Mouse (Mus musculus): ENCODE results near the gene Cldn15. TPM values are rescaled to one million over a fixed set of nuclear protein-coding genes. Genes with fewer than 3 reads are reported as not detected.

The Cldn15 gene
- total RNA-seq, 2 experiments from 2014 or later, result 10.7 to 13.6 TPM

DNA sequence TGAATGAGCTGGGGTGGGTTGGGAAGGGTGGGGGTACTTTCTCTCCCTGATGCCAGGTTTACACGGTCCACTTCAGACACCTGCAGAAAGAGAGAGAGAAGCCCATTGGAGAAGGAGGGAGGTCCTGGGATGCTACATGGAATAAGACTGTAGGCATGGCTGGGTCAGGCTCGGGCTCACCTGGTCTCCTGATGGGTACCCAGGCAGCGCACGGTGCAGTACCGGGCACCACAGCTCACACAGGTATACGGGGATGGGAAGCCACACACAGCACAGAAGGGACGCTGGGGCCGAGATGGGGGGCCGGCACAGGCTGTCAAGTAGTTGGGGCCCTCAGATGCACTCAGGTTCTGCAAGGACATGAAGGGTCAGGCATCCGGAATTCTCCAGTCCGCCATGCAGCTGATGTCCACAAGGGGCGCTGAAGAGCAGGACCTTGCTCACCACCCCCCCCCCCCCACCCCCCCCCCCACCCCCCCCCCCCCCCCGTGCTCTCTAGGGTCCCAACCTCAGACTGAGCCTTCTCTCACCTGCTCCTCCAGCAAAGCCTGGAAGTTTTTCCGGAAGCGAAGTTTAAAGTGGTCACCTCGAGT, 16.0 kb downstream of the Cldn15 start:
- peak; percentile 66 for DNase-seq

DNA sequence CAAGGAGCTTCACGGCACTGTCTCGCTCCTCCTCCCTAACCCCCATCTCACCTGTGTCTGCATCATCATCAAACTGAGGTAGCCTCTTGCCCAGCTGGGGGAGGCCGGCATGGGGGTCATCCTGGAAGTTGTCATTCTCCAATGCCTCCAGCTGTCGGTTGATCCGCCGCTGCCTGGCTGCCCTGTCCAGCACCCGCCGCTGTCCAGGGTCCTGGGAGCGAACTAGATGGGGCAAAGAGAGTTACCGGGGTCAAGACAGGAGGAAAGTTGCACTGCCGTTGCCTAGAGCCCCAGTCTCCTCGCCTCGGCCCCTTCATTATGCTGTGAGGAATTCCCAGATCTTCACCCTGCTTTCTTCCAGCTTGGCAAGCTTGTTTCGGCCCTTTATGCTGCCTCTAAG, 18.4 kb downstream of the Cldn15 start:
- no peak for DNase-seq

DNA sequence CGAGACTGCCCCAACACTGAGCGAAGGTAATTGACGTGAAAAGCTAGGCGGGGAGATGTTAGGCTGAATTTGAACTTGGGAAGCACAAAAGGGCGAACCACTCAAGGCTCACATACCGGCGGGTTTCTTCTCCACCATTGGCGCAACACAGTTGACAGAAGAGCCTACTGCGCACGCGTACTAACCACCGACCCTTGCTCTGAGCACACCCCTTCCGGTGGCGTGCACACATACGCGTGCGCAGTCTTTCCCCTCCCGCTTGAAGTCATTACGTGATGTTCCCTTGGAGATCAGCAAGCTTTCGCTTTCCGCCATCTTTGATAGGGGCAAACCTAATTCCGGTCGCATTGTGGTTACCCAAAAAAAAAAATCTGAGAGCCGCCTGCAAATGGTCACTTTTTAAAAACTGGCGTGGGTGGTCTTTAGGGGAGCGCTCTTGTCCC, 20.3 kb downstream of the Cldn15 start, which contains the start of gene Plod3:
Gene Plod3 (plus strand): TSS at position 325 of the 443 bp plus-strand sequence.
- DNase-seq, result peak; percentile 96

DNA sequence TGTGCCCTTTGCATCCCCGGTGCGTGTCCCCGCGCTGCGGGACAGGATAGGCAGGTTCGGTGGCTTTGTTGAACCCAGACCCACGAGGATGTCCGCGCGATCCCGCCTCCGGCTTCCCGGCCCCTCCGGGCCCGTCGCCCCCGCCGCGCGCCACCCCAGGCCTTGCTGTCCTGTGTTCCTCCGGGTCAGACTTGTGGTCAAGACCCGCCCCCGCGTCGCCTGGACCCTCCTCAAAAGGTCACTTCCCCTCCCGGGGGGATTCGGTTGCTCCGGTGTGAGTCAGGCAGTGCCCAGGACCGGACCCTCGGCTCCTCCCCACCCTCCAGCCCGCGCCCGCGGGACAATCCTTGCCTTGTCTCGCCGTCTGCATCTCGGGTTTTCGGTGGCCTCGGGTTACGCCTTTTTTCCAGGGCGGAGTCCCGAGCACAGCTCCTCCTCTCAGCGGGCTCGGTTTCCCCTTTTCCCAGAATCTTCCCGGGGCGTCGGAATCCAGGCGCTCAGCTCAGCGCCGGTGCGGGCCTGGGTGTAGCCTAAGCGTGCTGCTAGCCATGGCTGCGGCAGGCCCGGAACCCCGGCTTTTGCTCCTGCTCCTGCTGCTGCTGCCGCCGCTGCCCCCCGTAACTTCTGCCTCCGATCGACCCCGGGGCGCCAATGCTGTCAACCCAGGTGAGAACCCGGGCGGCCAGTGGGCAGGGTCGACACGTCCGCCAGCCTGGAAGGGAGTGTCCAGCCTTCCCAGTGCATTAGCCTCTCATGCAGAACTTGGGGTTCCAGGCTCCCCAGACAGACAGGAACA, 20.9 kb downstream of the Cldn15 start:
- peak; percentile 83 for DNase-seq

DNA sequence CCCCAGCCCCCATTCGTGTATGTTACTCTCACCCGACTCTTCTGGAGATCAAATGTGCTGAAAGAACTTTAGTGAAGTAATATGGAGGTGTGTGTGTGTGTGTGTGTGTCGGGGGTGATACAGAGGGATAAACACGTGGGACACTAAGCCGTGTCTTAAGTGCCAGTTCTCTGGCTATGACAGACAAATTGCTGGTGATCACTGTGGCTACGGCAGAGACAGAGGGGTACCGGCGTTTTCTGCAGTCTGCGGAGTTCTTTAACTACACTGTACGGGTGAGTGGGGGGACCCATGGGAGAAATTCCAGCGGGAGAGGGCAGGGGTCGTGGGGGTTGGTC, 21.5 kb downstream of the Cldn15 start, which contains the start of gene Znhit1:
Gene Znhit1 (minus strand): TSS at position 88 of the 338 bp plus-strand sequence.
- DNase-seq, result no peak

DNA sequence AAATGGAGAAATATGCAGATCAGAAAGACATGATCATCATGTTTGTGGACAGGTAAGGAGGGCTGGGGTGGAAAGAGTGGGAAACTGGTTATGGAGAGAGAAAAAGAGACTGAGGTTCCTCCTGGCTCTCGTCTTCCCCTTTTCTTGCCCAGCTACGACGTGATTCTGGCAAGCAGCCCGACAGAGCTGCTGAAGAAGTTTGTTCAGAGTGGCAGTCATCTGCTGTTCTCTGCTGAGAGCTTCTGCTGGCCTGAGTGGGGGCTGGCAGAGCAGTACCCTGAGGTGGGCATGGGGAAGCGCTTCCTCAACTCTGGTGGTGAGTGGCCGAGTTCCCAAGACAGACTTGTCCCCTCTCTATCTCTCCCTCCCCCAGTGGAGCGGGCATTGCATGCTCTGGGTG, 22.0 kb downstream of the Cldn15 start:
- peak; percentile 46 for DNase-seq

DNA sequence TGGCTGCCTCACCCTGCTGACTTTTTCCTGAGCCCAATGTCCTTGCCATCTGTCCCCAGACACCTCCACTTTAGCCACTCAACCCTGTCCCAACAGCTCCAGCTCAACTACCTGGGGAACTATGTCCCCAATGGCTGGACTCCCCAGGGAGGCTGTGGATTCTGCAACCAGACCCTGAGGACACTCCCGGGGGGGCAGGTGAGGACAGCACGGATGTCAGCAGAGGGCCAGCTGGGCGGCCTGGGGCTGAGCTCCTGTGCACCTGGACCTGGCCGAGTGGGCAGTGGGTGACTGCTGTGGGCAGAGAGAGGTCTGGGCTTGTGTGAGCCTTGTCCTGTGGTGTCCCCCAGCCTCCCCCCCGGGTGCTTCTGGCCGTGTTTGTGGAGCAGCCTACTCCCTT, 23.4 kb downstream of the Cldn15 start:
- DNase-seq, result no peak

DNA sequence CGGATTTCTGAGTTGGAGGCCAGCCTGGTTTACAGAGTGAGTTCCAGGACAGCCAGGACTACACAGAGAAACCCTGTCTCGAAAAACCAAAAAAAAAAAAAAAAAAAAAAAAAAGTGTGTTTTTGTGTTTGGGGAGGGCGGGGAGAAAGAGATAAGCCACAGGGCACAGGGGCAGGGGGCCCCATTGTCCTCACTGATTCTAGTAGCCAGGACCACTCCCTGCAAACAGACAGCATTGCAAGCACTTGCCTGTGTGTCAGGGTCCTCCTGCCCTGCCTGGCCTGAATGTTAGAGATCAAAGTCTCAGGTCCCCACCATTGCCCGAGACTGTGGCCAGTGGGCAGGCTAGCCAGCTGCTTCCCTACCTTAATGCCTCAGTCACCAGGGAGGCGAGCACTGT, 33.0 kb downstream of the Cldn15 start:
- no peak for DNase-seq

DNA sequence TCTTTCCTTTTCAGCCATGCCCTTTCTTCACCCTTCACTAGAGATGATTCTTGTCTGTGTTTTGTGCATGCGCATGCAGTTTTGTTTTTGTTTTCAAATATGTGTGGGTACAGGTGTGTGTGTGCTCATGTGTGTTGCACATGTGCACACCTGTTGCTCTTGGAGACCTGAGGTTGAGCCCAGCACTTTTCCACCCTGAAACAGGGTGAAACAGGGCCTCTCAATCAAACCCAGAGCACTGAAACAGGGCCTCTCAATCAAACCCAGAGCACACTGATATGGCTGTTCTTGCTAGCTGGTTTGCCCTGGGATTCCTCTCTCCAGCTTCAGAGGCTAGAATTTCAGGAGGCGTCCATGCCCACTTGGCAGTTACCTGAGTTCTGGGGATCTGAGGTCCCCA, 34.2 kb downstream of the Cldn15 start:
- DNase-seq, result no peak

DNA sequence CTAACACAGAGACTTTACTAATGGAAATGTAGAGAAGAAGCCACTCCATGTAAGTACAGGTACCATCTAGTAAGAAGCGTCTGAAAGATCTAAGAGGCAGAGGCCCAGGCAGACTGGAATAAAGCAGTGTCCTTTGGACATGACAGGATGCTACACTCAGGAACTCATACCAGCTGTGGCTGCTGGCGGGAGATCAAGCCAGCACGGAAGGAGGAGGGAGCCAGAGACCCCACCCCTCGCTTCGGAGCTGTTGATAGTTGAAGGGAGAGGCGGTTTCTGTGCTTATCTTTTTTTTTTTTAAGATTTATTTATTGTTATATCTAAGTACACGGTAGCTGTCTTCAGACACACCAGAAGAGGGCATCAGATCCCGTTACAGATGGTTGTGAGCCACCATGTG, 40.9 kb downstream of the Cldn15 start:
- no peak for DNase-seq

DNA sequence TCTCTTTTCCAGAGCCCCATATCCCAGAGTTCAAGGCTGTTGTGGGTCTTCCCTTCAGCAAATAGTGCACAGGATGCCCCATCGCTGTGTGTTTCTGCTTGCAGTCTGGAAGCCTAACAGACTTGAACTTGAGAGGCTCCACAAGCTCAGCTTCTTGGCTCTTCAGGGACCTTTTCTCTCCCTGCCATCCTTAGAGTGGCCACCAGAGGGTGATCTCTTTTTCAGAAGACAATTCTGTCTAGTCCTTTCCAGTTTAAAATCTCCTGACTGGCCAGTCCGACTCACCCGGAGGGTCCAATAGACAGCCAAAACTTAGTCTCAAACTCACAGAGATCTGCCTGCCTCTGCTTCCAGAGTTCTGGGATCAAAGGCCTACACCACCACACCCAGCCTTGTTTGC, 43.6 kb downstream of the Cldn15 start:
- peak; percentile 78 for DNase-seq

DNA sequence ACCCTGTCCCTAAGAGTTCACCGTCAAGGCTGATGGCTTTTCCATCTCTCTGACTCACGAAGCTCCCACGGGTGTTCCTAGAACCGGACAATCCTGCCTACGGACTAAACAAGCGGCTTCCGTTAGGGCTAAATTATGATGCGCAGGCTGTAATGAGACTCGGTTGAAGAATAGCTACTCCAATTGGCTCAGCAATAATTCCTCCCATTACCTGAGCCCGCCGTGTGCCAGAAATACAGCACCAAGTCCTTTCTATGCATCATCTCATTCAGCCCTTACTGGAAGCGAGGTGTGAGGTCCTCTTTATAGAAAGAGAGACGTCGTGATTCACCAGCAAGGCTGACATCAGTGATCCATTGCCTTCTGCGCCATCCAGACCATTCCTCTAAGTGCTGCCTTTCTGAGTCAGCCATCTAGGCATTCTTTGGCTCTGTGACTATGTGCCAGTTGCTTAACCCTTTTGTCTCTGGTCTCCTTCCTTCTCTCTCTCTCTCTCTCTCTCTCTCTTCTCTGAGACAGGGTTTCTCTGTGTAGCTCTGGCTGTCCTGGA, 46.1 kb downstream of the Cldn15 start:
- peak; percentile 41 for DNase-seq

DNA sequence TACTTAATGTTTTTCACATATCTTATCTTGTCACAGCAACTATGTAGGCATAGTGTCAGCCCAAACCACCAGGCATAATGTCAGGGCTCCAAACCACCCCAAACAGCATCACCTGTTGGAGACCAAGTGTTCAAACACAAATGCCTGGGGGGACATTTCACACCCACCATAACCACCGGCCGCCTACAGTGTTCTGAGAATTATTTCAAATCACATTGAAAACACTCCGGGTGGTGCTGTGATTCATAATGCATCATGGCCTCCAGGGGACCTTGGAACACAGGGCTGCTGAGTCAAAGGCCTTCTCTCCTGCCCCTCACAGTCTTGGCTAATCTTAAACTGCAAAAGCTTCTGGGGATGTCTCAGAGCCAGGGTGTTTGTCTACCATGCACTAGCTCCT, 49.5 kb downstream of the Cldn15 start:
- DNase-seq, result peak; percentile 50

DNA sequence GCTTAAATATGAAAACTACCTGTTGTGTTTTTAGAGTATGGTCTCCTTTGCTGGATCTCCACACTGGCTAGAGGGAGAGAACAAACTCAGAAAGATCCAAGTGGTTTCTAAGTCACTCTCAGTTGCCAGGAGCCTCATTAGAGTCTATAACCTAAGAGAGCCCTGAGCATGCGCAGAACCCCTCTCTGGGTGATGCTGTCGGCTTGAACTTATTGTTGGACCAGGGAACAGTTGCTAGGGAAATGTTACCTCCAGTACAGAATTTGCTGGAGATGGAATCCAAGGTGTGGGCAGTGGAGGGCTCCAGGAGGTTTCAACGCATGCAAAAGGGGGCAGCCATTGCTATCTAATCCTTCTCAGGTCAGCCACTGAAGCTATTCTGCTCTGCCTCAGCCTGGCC, 57.9 kb downstream of the Cldn15 start:
- DNase-seq, result no peak

DNA sequence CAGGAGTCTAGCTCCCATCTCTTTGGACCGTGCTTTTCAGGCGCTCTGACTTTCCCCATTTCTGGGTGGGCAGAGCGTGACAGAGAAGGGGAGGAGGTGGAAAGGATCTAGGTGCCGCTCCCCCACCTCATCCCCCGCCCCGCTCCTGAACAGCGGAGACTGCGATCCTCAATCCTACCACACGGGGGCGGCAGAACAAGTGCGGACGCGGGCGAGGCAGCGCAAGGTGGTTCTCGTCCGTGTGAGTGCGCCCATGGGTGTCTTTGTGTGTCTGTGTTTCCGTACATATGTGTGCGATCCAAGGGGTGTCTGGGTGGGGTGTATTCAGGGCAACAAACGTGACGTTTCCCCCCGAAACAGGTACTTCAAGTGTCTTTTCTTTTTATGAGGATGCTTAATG, 58.7 kb downstream of the Cldn15 start:
- peak; percentile 90 for DNase-seq

Small RNAs within 50 kb of the gene (microRNA-seq; reads per million reads assigned to microRNA genes)
- 59.6 reads per million, percentile 38 among the genes with 10 or more reads in this experiment for gene Mir702

Other genes with a start within 250 kb of the Cldn15 start
- gene Col26a1, start 83.4 kb upstream of the Cldn15 start, total RNA-seq (2021), result 1 to 10 TPM; 6.7 to 8.3 TPM
- 10 to 100 TPM; 24.5 to 27.5 TPM for gene Ift22, start 58.5 kb upstream of the Cldn15 start, total RNA-seq (2021)
- 100 to 1,000 TPM; 164 to 186 TPM for gene Fis1, start 13.3 kb upstream of the Cldn15 start, total RNA-seq (2021)
- 10 to 100 TPM; 43.5 to 49.6 TPM for gene Plod3, start 20.4 kb downstream of the Cldn15 start, total RNA-seq (2021)
- gene Znhit1, start 21.4 kb downstream of the Cldn15 start, total RNA-seq (2021), result 10 to 100 TPM; 60.1 to 61.0 TPM
- gene Vgf, start 59.8 kb downstream of the Cldn15 start, total RNA-seq (2021), result 10 to 100 TPM in 1 of 2 experiments, 1 to 10 TPM in 1; 9.9 to 13.7 TPM
- 100 to 1,000 TPM; 105 to 106 TPM for gene Ap1s1, start 79.5 kb downstream of the Cldn15 start, total RNA-seq (2021)
- gene Serpine1, start 105.7 kb downstream of the Cldn15 start, total RNA-seq (2021), result 1 to 10 TPM; 1.4 to 4.6 TPM
- 10 to 100 TPM; 26.5 to 32.5 TPM for gene Trim56, start 149.6 kb downstream of the Cldn15 start, total RNA-seq (2021)
- not detected for gene Muc3, start 182.7 kb downstream of the Cldn15 start, total RNA-seq (2021)
- under 1 TPM; 0.24 to 0.51 TPM for gene Muc3a, start 245.8 kb downstream of the Cldn15 start, total RNA-seq (2021)